10 mouse cellular contexts compared by ENCODE assay signal in the genomic region with DNA sequence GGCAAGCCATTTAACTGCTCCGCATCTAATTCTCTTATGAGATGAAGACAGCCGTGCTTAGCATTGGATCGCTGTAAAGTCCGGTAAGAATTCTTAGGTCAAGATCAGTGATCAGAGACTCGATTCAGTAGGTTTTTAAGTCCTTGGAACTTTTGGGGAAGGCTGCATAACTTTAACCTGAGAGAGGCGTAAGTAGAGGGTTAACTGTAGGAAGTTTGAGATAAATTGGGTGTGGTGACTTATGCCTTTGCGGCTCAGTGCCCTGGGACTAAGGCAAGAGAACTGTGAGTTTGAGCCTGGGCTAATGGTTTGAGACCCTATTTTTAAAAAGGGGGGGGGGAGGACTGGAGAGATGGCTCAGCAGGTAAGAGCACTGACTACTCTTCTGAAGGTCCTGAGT. TPM values are rescaled to one million over a fixed set of nuclear protein-coding genes. Genes with fewer than 3 reads are reported as not detected.
DNase-seq lines count a peak whose midpoint lies in the region; ATAC-seq and TF ChIP-seq lines count a peak whose summit lies in the region.
"Had no signal": no experiment of that assay in that cellular context is flagged by ENCODE, and none has a peak within 500 bp of the region (broad histone marks: within the 10 kb centered on the region; RNA-seq: fewer than 3 reads in every experiment).

No protein-coding gene starts in this region.

- peaks cover 10% of the 10 kb centered on the region for H3K4me1 ChIP-seq in hindbrain, embryonic 13.5 days (replicated peaks)
- 0 out of 2 replicates have a peak, but pooled peaks cover 2% of the 10 kb centered on the region for H3K4me1 ChIP-seq in hindbrain, embryonic 11.5 days (replicated peaks; ENCODE audit: control insufficient read depth, insufficient read depth, low read length)
- H3K4me1 ChIP-seq in G1E (ENCODE audit: insufficient read depth, low read depth, low read length): peaks cover 56% of the 10 kb centered on the region
- H3K4me1 ChIP-seq in liver, embryonic 13.5 days (replicated peaks): peaks cover 51% of the 10 kb centered on the region

- H3K27ac ChIP-seq in hindbrain, embryonic 13.5 days: no peak overlapping the region
- H3K27ac ChIP-seq in hindbrain, embryonic 11.5 days (ENCODE audit: low read depth, low read length): no peak overlapping the region
- H3K27ac ChIP-seq in liver, embryonic 13.5 days: peak overlapping the region; percentile 88

- H3K9ac ChIP-seq in hindbrain, embryonic 13.5 days: no peak overlapping the region
- no peak overlapping the region for H3K9ac ChIP-seq in hindbrain, embryonic 11.5 days (ENCODE audit: low read depth, low read length)
- peak overlapping the region; percentile 87 for H3K9ac ChIP-seq in liver, embryonic 13.5 days

- peak overlapping the region; percentile 67 for H3K4me2 ChIP-seq in hindbrain, embryonic 13.5 days
- H3K4me2 ChIP-seq in hindbrain, embryonic 11.5 days (replicated peaks; ENCODE audit: low read depth, low read length): no peak overlapping the region
- peak overlapping the region; percentile 87 for H3K4me2 ChIP-seq in liver, embryonic 13.5 days

- no peaks in the 10 kb centered on the region for H3K9me3 ChIP-seq in hindbrain, embryonic 13.5 days
- no peaks in the 10 kb centered on the region for H3K9me3 ChIP-seq in hindbrain, embryonic 11.5 days (ENCODE audit: control insufficient read depth, low read length)
- no peaks in the 10 kb centered on the region for H3K9me3 ChIP-seq in G1E (replicated peaks)
- H3K9me3 ChIP-seq in liver, embryonic 13.5 days (replicated peaks): no peaks in the 10 kb centered on the region

- peak overlapping the region; percentile 60 for H3K4me3 ChIP-seq in hindbrain, embryonic 13.5 days
- H3K4me3 ChIP-seq in hindbrain, embryonic 11.5 days (ENCODE audit: low read depth, low read length): no peak overlapping the region
- peak overlapping the region; percentile 89 for H3K4me3 ChIP-seq in G1E (ENCODE audit: low read depth, low read length)
- H3K4me3 ChIP-seq in liver, embryonic 13.5 days (replicated peaks): peak overlapping the region; percentile 81

- ATAC-seq in hindbrain, embryonic 13.5 days (ENCODE audit: low FRiP score): no peak
- no peak for ATAC-seq in hindbrain, embryonic 11.5 days (ENCODE audit: low FRiP score)
- ATAC-seq in G1E (ENCODE audit: extremely low read depth, insufficient number of reproducible peaks, low FRiP score, poor library complexity, severe bottlenecking): no peak
- peak; percentile 49; the same call in 1 of the 2 replicates for ATAC-seq in erythroblast, adult 5-6 weeks (replicated peaks; ENCODE audit: low FRiP score, poor library complexity, severe bottlenecking)
- ATAC-seq in liver, embryonic 13.5 days (ENCODE audit: low read depth): no peak

- no peak for DNase-seq in hindbrain, embryonic 11.5 days (ENCODE audit: low spot score)
- DNase-seq in G1E (ENCODE audit: low spot score): no peak
- DNase-seq in liver, embryonic 13.5 days: no peak
- no peak for DNase-seq in cerebellum, postnatal 10 days
- no peak for DNase-seq in layer of hippocampus, postnatal 10 days (ENCODE audit: low spot score in 2 of 2)
- no peak for DNase-seq in spleen, postnatal 10 days (ENCODE audit: low spot score in 2 of 2)
- DNase-seq: embryo, embryonic 11 days had no signal

- no peak for TF ChIP-seq CTCF in G1E (IDR thresholded peaks at IDR 0.05; ENCODE audit: low read depth, low read length)

- H3K27me3 ChIP-seq in hindbrain, embryonic 13.5 days: no peaks in the 10 kb centered on the region
- H3K27me3 ChIP-seq in hindbrain, embryonic 11.5 days (ENCODE audit: control insufficient read depth, insufficient read depth, low read length): no peaks in the 10 kb centered on the region
- H3K27me3 ChIP-seq in G1E (ENCODE audit: insufficient read depth, low read length): no peaks in the 10 kb centered on the region
- H3K27me3 ChIP-seq in liver, embryonic 13.5 days: no peaks in the 10 kb centered on the region

- no peaks in the 10 kb centered on the region for H3K36me3 ChIP-seq in hindbrain, embryonic 13.5 days
- H3K36me3 ChIP-seq in hindbrain, embryonic 11.5 days (ENCODE audit: control insufficient read depth, insufficient read depth, low read length): no peaks in the 10 kb centered on the region
- H3K36me3 ChIP-seq in G1E (replicated peaks): peaks cover 45% of the 10 kb centered on the region
- peaks cover 15% of the 10 kb centered on the region for H3K36me3 ChIP-seq in liver, embryonic 13.5 days

- WGBS in hindbrain, embryonic 13.5 days: 91% methylated on average over 7 of the region's 7 CpGs
- 89% methylated on average over 7 of the region's 7 CpGs for WGBS in hindbrain, embryonic 11.5 days
- WGBS in liver, embryonic 13.5 days (ENCODE audit: insufficient replicate concordance): 39% methylated on average over 7 of the region's 7 CpGs

RNA-seq across cellular contexts. Expression of a gene that starts 1.4 kb away (rescaled TPM):
- polyA plus RNA-seq in hindbrain, embryonic 13.5 days (2015; fragmentation: Nextera tagmentation; extraction: Ambion mirVana): 38.5 and 52.2 TPM in 2 replicates
- 37.5 and 43.2 TPM in 2 replicates for polyA plus RNA-seq in hindbrain, embryonic 11.5 days (2014; fragmentation: Nextera tagmentation; extraction: Ambion mirVana)
- 108 and 198 TPM in 2 replicates for total RNA-seq in G1E (2014; fragmentation: Nextera tagmentation)
- total RNA-seq in G1E (2017): 95.7 and 101 TPM in 2 replicates
- 123 and 147 TPM in 2 replicates for polyA plus RNA-seq in G1E (2012)
- total RNA-seq in erythroblast, adult 5-6 weeks (2015; ENCODE audit: low replicate concordance): 118 and 141 TPM in 2 replicates
- 81.5 and 135 TPM in 2 replicates for total RNA-seq in erythroblast, adult 5-6 weeks (2017; ENCODE audit: low replicate concordance)
- 68.4 and 73.9 TPM in 2 replicates for polyA plus RNA-seq in liver, embryonic 13.5 days (2015; fragmentation: Nextera tagmentation; extraction: Ambion mirVana)
- total RNA-seq in layer of hippocampus, postnatal 10 days (2021): 10 to 100 TPM; 43.5 to 44.0 TPM

RNA-seq across cellular contexts. Expression of a gene that starts 28.4 kb away (rescaled TPM):
- 0.06 and 0.16 TPM in 2 replicates for polyA plus RNA-seq in hindbrain, embryonic 13.5 days (2015; fragmentation: Nextera tagmentation; extraction: Ambion mirVana)
- 0.10 TPM in 1 of 2 replicates, not detected in the other for polyA plus RNA-seq in hindbrain, embryonic 11.5 days (2014; fragmentation: Nextera tagmentation; extraction: Ambion mirVana)
- total RNA-seq in G1E (2014; fragmentation: Nextera tagmentation): not detected in 2 replicates
- total RNA-seq in G1E (2017): 0.05 and 0.12 TPM in 2 replicates
- not detected in 2 replicates for polyA plus RNA-seq in G1E (2012)
- total RNA-seq in erythroblast, adult 5-6 weeks (2015; ENCODE audit: low replicate concordance): not detected in 2 replicates
- not detected in 2 replicates for total RNA-seq in erythroblast, adult 5-6 weeks (2017; ENCODE audit: low replicate concordance)
- not detected in 2 replicates for polyA plus RNA-seq in liver, embryonic 13.5 days (2015; fragmentation: Nextera tagmentation; extraction: Ambion mirVana)
- total RNA-seq in layer of hippocampus, postnatal 10 days (2021): under 1 TPM; 0.57 to 0.62 TPM
- total RNA-seq: hematopoietic stem cell, adult 5-6 weeks had no signal

RNA-seq across cellular contexts. Expression of a gene that starts 47.7 kb away (rescaled TPM):
- polyA plus RNA-seq in hindbrain, embryonic 13.5 days (2015; fragmentation: Nextera tagmentation; extraction: Ambion mirVana): 111 and 118 TPM in 2 replicates
- polyA plus RNA-seq in hindbrain, embryonic 11.5 days (2014; fragmentation: Nextera tagmentation; extraction: Ambion mirVana): 196 and 203 TPM in 2 replicates
- total RNA-seq in G1E (2014; fragmentation: Nextera tagmentation): 117 and 120 TPM in 2 replicates
- 228 and 262 TPM in 2 replicates for total RNA-seq in G1E (2017)
- 254 and 287 TPM in 2 replicates for polyA plus RNA-seq in G1E (2012)
- total RNA-seq in erythroblast, adult 5-6 weeks (2015; ENCODE audit: low replicate concordance): 65.1 and 66.0 TPM in 2 replicates
- total RNA-seq in erythroblast, adult 5-6 weeks (2017; ENCODE audit: low replicate concordance): 35.8 and 37.2 TPM in 2 replicates
- 189 and 198 TPM in 2 replicates for polyA plus RNA-seq in liver, embryonic 13.5 days (2015; fragmentation: Nextera tagmentation; extraction: Ambion mirVana)
- total RNA-seq in layer of hippocampus, postnatal 10 days (2021): 10 to 100 TPM; 49.4 to 53.8 TPM

RNA-seq across cellular contexts. Expression of a gene that starts 47.9 kb away (rescaled TPM):
- polyA plus RNA-seq in hindbrain, embryonic 13.5 days (2015; fragmentation: Nextera tagmentation; extraction: Ambion mirVana): 254 and 257 TPM in 2 replicates
- 318 and 336 TPM in 2 replicates for polyA plus RNA-seq in hindbrain, embryonic 11.5 days (2014; fragmentation: Nextera tagmentation; extraction: Ambion mirVana)
- total RNA-seq in G1E (2014; fragmentation: Nextera tagmentation) (325 and 378 TPM in 2 replicates), G1E (2017) (432 and 434 TPM in 2 replicates)
- 465 and 565 TPM in 2 replicates for polyA plus RNA-seq in G1E (2012)
- 44.2 and 79.4 TPM in 2 replicates for total RNA-seq in erythroblast, adult 5-6 weeks (2015; ENCODE audit: low replicate concordance)
- 70.3 and 70.7 TPM in 2 replicates for total RNA-seq in erythroblast, adult 5-6 weeks (2017; ENCODE audit: low replicate concordance)
- 356 and 373 TPM in 2 replicates for polyA plus RNA-seq in liver, embryonic 13.5 days (2015; fragmentation: Nextera tagmentation; extraction: Ambion mirVana)
- total RNA-seq in layer of hippocampus, postnatal 10 days (2021): 100 to 1,000 TPM; 159 to 164 TPM
